Mouse (Mus musculus) ES-CJ7 (cell line): Measurements from ENCODE around the gene Ric1.

Experiments
- DNase-seq: peaks from one replicate; pipeline ENCODE4 v3.0.0; 2011; ENCODE audit warnings: low read depth, low spot score

Gene Ric1

GRCm38 (mm10) chr19:29607521-29607920 lies 85.4 kb downstream of the Ric1 start:
- DNase-seq: no peak

GRCm38 (mm10) chr19:29608212-29608611 lies 86.1 kb downstream of the Ric1 start:
- no peak for DNase-seq

GRCm38 (mm10) chr19:29610907-29611306 lies 88.8 kb downstream of the Ric1 start:
- no peak for DNase-seq

GRCm38 (mm10) chr19:29612102-29612501 lies 90.0 kb downstream of the Ric1 start:
- no peak for DNase-seq

GRCm38 (mm10) chr19:29641055-29641454 lies 119.0 kb downstream of the Ric1 start:
- no peak for DNase-seq

- DNase-seq: no peak
Observed at GRCm38 (mm10) chr19:29641510-29641909, 119.4 kb downstream of the Ric1 start.

- DNase-seq: no peak
Observed at GRCm38 (mm10) chr19:29642211-29642610, 120.1 kb downstream of the Ric1 start.

GRCm38 (mm10) chr19:29643194-29643922 lies 121.3 kb downstream of the Ric1 start:
- DNase-seq: no peak

GRCm38 (mm10) chr19:29644747-29645146 lies 122.7 kb downstream of the Ric1 start:
- DNase-seq: peak; percentile 77

- peak; percentile 87 for DNase-seq
Observed at GRCm38 (mm10) chr19:29647651-29648549, 125.8 kb downstream of the Ric1 start, which contains the start of gene Ermp1. Ermp1 (minus strand) TSS chr19:29648415.

GRCm38 (mm10) chr19:29648550-29648914 lies 126.5 kb downstream of the Ric1 start:
- no peak for DNase-seq

GRCm38 (mm10) chr19:29649683-29650082 lies 127.6 kb downstream of the Ric1 start:
- DNase-seq: no peak

GRCm38 (mm10) chr19:29653768-29654265 lies 131.7 kb downstream of the Ric1 start:
- DNase-seq: peak; percentile 7

GRCm38 (mm10) chr19:29655148-29655547 lies 133.1 kb downstream of the Ric1 start:
- DNase-seq: peak; percentile 68

GRCm38 (mm10) chr19:29656029-29656428 lies 133.9 kb downstream of the Ric1 start:
- DNase-seq: no peak
